Mouse (Mus musculus): ENCODE data around the gene Chrna9. TPM values are rescaled to one million over a fixed set of nuclear protein-coding genes. Genes with fewer than 3 reads are reported as not detected.
A peak's percentile ranks its signal among the peaks of the same experiment; 100 is the strongest.

The Chrna9 gene
- total RNA-seq (2021): not detected
- long read RNA-seq: 0 reads

DNA sequence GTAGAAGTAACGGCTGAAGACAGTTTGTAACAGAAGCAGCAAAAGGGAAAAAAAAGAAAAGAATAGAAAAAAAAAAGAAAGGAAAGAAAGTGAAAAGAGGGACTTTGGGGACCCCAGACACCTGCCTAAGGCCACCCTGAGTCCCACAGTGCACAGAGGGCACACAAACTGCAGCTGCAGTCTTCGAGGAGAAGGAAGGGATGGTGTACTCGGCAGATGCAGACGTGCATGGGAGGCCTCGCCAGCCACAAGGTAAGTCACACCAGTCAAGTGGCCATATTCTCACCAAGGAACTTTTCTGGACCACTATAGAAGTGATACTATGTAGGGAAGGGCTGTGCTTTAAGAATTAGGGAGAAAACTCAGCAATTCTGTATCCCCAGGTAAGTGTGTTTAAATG is at the start of gene Chrna9:
Gene Chrna9, plus strand, starts transcription at position 139 of the 400 bp plus-strand sequence.
- DNase-seq (ENCODE audit: low spot score in 2 of 2): no peak

DNA sequence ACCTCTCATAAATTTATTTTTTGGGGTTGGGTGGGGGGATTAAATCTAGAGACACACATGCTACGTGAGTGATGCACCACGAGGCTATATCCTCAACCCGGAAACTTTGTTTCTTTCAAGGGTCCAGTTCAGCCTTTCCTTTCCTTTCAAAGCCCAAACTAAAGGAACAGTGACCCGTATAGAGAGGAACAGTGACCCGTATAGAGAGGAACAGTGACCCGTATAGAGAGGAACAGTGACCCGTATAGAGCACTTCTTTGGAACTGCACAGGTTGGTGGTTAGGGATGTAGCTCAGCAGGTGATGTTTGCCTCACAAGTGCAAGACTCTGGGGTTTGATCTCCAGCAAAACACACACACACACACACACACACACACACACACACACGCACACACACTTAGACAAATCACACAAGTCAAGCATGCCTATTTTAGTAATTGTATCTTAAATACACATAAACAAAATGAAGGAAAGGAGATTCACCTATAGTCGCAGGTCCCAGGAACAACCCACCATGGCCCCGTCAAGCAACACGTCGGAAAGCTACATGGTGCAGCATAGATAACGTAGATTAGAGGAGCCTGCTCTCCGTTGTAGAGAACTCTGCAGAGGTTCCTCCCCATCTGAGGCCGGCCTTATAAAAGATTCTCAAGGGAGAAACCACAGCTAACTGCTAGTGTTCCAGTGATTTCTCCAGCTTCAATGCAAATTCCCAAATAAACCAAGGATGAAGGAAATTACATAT is 48.9 kb upstream of the Chrna9 start:
- no peak for DNase-seq (ENCODE audit: low spot score in 2 of 2)

DNA sequence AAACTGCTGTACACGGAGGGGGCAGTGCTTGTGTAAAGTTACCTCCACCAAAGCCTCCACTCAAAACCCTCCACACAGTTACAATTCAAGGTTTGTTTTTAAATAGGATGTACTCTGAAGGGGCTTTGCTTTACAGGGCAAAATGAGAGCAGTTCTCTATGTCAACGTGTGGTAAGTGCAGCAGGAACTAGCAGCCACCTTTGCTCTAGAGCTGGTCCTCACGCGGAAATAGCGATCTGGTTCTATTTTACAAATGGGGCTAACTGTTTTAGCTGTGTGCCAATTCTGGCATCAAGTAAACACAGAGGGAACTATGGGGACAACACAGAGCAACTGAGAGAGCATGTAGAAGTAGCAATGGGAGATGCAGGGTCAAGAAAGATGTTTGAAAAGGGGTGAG is 46.6 kb upstream of the Chrna9 start:
- DNase-seq (ENCODE audit: low spot score in 2 of 2): no peak

DNA sequence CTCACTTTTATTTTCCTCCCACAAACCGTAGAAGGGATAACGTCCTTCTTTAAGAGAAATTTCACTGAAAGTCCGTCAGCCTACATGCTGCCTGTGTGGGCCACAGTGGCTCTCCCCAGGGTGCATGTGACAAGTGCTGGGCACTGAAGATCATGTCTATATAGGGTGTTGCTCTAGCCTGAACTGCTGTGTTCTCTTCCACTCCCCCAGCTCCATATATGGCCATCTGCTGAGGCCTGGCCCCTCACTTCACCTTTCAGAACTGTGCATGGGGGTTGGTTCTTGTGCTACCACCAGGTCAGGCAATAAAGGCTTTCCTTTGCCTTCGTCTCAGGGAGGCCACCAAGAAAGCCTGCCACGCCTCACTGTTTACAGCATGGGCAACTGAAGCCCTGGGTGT is 45.7 kb upstream of the Chrna9 start:
- DNase-seq (ENCODE audit: low spot score in 2 of 2): no peak

DNA sequence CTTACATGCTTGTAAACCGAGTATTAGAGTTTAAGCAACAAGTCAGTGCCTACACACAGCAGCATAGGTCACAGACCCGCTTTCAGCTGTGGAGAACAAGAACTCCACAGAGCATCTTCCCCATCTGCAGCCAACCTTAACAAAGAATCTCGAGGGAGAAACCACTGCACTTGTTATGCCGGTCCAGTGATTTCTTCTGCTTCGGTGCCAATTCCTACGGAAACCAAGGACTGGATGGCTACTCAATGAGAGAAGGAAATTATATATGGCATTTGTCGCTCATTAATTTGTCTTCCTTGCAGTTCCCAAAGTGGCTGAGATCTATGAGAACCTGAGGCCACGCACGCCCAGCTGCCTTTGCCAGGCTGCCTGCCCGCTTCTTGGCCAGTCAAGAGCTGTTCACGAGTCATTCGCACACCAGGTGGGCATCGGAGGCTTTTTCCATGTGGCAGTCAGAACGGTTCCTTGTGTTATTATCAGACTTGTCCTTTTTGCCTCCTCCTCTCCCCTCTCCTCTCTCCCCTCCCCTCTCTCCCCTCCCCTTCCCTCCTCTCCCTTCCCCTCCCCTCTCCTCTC is 43.4 kb upstream of the Chrna9 start:
- no peak for DNase-seq (ENCODE audit: low spot score in 2 of 2)

DNA sequence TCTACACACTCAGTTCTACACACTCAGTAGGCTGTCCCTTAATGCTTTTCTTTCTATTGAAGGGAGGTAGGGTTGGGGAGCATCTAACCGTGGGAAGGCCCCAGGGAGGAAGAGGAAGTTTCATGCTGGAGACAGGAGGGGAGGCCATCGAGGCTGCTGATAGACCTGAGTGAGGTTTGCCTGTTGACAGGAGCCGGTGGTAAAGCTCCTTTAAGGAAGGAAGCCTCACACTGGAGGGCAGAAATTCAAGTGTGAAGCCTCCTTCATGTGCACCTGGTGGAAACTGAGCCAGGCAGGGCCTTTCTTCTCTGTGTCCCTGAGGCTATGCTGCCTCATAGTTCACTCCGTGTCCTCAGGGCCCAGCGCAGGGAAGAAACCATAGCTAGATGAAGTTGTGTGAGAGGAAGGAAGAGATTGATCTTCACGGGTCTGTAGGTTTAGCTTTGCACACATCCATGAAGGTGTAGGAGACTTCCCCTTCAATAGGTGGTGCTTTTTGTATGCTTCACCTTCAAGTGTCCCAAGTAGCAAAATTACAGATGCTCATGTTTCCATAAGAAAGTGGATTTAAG is 39.5 kb upstream of the Chrna9 start:
- DNase-seq (ENCODE audit: low spot score in 2 of 2): no peak

DNA sequence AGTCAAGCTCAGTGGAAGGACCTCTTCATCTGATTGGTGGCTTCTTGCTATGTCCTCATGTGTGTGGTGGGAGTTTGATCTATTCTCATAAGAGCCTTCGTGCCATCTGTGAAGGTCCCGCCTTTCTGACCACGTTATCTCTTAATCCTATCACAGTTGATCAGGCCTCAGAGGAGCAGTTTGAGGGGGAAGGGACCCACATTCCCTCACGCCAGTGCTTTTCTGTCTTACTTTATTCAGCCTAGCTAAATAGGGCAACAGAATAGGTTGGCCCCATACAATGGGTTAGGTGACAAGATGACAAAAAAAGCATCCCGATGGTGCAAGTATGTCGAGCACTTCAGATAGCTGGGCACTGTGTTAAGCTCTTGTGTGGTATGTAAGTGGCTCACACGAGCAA is 39.0 kb upstream of the Chrna9 start:
- no peak for DNase-seq (ENCODE audit: low spot score in 2 of 2)

DNA sequence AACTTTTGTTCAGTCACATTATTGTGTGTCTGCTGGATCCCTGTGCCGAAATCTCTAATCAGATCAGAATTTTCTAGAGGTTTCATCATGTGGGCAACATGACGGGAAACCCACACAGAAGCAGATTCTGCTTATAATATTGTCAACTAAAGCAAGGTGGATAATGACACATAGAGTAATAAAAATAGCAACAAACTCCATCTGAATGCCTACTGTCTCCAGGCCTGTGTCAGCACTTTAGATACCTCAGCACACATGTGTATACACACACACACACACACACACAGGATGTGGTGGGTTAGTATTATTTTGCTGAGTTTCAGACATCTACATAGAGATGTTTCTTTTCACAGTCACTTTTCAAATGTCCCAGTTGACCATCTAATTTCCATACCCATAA is 37.0 kb upstream of the Chrna9 start:
- no peak for DNase-seq (ENCODE audit: low spot score in 2 of 2)

DNA sequence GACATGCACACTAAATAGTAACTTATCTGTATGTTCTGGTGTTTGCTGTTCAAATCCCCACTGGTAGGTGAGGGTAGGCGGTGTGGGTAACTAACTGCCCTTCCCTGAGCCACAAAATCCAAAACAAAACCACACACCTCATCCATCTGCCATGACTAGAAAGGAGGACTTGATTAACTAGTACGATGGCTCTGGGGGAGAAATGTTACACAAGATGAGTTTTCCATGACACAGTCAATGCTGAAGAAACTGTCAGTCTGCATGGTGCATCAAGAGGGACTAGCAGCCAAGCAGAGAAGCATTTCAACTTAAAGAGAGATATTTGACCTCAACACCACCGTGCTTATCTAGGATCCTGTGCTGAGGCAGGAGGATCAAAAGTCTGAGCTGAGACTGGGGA is 36.0 kb upstream of the Chrna9 start:
- DNase-seq (ENCODE audit: low spot score in 2 of 2): no peak

DNA sequence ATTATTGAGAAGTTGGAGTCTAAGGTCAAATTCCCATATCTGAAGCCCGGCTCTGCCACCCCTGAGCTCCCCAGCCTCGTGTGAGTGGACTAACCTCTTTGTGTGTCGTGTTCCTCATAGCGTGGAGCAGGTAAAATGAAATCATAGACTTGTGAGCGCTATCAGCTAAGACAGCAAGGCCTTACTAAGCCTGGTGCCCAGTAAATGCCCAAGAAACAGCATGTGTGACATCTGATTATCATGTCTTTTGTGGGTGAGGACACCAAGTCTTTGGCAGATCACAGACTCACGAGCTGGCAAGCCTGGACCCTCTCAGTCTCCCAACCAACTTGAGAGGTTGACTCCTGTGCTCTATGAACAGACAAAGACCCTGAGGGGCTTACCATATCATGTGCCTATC is 34.6 kb upstream of the Chrna9 start:
- no peak for DNase-seq (ENCODE audit: low spot score in 2 of 2)

DNA sequence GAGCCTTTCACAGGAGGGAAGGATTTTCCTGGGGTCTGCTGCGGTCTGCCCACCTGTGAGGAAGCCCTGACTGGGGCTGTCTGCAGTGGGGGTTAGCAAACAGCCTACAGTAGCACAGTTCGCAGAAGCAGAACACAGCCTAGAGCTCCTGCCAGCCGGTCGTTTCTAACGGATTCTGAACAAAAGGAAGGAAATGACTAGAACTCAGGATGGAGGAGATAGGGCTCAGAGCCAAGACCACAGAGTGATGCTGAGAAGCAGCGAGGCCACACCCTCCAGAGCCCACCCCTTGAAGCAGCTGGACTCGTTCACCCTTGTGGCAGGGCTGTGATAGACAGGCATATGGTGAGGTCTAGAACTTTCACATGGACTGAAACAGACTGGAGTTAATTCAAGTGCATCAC is 33.9 kb upstream of the Chrna9 start:
- peak in 1 of 2 experiments; percentile 41 for DNase-seq (ENCODE audit: low spot score in 2 of 2)

DNA sequence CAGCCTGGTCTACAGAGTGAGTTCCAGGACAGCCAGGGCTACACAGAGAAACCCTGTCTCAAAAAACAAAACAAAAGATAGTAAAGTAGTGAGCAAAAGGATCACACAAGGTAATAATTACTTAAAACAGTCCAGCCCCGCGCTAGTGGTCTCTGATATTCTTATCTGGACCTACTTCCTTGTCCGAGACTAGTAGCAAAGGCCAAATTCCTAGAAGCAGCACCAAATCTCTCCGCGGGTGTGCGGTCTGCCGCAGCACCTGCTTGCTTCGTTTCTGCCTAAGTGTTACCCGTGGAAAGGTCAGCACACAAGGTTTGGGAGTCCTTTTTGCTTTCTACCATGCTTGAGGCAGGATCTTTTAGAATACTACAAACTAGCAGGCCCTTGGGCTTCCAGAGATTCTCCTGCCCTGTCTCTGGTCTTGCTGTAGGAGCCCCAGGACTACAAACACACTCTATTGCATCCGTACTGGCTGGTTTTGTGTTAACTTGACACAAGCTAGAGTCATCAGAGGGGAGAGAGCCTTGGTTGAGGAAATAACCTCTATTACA is 32.8 kb upstream of the Chrna9 start:
- DNase-seq (ENCODE audit: low spot score in 2 of 2): no peak

DNA sequence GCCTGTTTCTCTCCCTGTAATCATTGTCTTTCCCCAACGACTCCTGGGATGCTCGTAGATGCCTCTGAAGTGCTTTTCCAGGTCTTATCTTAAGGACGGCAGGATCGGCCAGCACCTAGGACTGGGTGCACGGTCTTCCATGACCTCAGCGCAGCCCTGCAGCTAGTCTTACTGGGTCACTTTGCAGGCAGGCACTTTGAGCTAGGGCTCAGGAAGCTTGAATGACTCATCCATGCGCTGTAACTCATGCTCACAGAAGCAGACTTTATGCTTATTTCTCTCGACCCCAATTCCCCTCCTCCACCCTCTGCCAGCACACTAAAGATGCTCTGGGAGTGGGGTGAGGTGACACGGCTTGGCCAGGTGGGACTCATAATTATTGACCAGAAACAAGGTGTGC is 31.9 kb upstream of the Chrna9 start:
- no peak for DNase-seq (ENCODE audit: low spot score in 2 of 2)

DNA sequence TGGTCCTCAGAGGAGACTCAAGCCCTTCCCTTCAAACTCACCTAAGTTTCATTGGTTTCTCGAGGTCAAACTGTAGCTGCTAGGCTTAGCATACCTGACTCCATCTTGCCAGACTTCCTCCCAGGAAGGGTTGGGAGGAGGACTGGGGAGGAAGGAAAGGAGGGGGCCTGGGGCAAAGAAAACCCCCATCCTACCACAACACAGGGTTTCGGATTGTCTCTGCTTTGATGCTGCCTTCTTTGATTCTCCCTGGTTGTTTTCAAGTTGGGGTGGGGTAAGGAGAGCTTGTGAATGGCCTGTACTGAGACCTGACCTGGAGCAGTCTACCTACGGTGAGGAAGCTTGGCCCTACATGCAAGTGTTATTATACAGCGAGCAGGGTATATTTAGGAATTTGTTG is 30.2 kb upstream of the Chrna9 start:
- DNase-seq (ENCODE audit: low spot score in 2 of 2): no peak

DNA sequence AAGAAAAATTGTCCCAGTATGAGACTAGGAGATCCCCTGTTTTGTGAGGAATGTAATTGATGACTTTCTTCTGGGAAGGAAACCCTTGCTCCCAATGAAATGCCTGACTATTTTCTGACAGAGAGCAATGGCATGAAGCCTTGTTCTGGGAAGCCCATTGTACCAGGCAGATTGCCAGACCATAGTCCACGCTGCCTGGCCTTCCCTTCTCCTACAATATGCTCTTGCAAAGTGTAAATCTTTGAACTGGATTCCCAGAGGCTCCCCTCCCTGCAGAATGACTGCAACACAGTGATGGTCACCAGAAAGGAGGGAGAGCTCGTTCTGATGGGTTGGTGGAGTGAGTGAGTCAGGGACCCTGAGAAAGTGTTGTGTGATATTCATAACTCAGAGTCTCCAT is 26.0 kb upstream of the Chrna9 start:
- no peak for DNase-seq (ENCODE audit: low spot score in 2 of 2)

DNA sequence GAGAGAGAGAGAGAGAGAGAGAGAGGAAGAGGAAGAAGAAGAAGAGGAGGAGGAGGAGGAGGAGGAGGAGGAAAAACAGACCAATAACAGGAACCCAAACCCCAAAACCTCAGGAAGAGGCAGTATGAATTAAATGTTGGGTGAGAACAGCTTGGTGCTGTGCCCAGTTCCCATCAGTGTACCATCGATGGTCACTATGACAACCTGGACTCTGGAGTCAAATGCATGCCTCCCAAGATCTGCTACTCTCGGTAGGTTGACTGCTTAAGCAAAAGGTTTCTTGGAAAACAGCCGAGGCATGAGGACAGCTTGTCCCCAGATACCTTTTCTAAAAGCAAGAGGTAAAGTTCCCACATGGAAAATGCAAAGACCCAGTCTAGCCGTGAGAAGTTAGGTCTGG is 25.4 kb upstream of the Chrna9 start:
- peak in 1 of 2 experiments; percentile 12 for DNase-seq (ENCODE audit: low spot score in 2 of 2)

DNA sequence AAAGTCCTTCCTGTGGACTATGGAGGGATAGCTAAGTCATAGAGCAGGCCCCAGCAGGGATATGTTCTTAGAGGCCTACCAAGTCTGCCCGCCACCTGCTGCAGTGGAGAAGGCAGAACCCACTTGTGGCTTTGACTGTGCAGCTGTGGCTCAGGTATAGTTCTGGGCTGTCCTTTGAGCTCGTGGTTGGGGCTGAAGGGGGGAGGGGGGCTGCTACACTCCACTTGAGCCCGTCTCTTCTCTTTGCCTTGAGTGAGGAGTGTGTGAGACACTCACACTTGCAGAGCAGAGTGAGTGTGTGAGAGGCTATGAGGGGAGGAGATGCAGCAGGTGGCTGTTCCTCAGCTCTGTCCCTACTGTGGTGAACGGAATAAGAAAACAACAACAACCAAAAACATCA is 24.3 kb upstream of the Chrna9 start:
- no peak for DNase-seq (ENCODE audit: low spot score in 2 of 2)

DNA sequence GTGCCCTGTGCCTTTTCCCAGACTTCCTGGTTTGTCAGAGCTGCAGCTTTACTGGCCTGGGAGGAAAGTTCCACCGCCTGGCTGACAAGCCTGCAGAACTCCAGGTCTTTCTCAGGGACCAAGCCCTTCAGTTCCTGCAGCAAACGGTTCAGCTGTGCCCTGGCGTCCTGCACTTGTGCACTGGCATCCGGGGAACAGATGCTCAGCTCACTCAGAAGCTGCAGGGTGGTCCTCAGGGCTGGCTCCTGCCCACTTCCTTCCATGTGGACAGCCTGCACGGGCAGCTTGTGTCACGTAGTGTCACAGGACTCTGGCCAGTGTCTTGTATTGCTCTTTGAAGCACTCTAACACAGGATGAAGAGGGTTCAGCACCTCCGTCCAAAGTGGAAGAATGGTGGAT is 23.0 kb upstream of the Chrna9 start:
- no peak for DNase-seq (ENCODE audit: low spot score in 2 of 2)

DNA sequence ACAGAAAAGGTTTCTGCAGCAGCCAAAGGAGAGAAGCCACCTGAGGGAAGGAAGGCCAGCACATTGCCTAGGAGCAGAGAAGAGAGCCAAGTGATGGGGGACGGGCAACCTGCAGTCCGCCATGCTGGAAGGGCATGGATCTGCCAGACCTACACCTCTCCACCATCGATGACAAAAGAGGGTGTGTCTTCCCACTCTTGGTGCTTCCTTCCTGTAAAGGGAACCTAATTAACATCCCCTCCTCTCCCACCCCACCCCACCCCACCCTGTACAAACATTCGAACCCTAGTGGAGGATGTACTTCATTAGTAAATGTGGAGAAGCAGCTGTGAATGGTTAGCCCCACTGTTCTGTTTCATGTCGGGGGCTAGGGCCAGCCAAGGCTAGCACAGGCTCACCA is 22.5 kb upstream of the Chrna9 start:
- no peak for DNase-seq (ENCODE audit: low spot score in 2 of 2)

DNA sequence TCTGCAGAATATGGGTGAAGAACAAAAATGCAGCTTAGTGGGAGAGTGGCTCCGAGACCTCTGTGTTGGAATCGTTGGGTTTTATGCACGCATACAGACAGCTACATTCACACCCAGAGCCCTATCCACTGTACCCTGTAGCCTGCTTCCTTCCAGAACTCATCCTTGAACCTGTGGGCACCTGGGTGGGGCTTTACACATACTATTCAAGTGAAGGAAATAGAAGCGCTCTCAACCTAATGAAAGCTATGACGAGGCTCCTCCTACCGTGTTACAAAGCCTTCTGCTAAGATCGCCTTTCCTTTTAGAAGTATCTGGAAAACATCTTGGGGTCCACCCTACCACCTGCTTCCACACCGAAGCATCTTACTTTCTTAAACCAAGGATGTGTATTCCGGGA is 21.6 kb upstream of the Chrna9 start:
- DNase-seq (ENCODE audit: low spot score in 2 of 2): no peak

DNA sequence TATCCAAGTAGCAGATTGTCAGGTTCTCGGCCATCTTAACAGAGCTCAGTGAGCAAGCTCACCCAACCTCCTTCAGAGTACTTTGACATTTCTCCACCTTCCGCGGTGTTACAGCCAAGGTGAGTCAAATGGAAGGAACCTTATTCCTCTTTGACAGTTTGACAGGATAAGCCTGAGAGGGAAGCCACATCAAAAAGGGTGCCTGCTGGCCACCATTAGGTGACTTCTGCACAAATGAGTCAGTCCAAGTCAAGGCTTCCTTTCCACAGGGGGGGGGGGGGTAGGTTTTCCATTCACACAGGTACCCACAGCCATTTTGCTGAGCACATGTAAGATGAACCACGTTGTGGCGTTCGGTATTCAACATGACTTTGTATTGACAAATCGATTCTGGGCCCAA is 20.4 kb upstream of the Chrna9 start:
- no peak for DNase-seq (ENCODE audit: low spot score in 2 of 2)

DNA sequence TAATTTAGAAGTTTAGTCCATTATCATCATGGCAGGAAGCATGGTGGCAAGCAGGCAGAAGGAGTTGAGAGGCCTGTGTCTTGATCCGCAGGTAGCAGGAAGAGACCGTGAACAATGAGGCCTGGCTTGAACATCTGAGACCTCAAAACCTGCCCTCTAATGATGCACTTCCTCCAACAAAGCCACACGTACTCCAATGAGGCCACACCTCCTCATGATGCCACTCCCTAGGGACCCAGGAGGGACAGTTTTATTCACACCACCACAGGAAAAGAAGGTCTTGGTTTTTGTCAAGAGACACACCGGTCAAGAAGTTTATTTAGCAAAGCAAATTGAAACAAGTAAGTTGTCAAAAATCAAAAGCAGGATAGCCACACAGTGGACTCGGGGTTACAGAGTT is 17.8 kb upstream of the Chrna9 start:
- DNase-seq (ENCODE audit: low spot score in 2 of 2): no peak

DNA sequence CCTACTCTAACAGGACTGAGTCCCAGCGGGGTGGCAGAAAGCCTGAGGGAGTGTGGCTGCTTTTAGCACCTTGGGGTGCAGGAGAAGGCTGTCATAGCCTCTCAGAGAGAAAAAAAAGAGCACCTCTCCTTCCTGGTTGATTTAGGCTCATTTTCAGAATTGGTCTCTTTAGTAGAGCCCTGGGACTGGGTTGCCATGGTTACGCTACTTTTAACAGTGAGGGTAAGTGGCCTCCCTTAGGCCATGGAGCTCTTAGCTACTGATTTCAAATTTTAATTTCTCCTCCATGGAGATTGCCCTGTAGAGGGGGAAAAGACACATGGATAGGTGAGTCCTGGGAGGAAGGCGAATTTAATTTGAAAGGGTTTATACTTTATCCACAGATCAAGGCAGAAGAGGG is 16.1 kb upstream of the Chrna9 start:
- DNase-seq (ENCODE audit: low spot score in 2 of 2): no peak
